Mouse (Mus musculus) kidney, adult 2 months (tissue): ENCODE measurements around the gene Cdc14a.

Experiments used
- CTCF ChIP-seq: fragments of 200-500 bp; conservative IDR thresholded peaks from 2 replicates; pipeline ENCODE4 v1.5.1; 2011; ENCODE audit warnings: low read depth, mild to moderate bottlenecking, control low read depth, low read length, moderate library complexity, mixed read lengths; ENCODE audit not compliant: insufficient read depth, insufficient read length
- POLR2A ChIP-seq: fragments of 200-500 bp; IDR thresholded peaks from one replicate; pipeline ENCODE4 v1.6.1; 2011; ENCODE audit warnings: low read depth, low read length, control low read depth

GRCm38 (mm10) chr3:116424973-116425284 lies 1.1 kb upstream of the Cdc14a start:
- TF ChIP-seq CTCF = peak; percentile 61
- no peak for TF ChIP-seq POLR2A
